Mouse (Mus musculus): ENCODE results near the gene Rhebl1.

Gene Rhebl1

DNA sequence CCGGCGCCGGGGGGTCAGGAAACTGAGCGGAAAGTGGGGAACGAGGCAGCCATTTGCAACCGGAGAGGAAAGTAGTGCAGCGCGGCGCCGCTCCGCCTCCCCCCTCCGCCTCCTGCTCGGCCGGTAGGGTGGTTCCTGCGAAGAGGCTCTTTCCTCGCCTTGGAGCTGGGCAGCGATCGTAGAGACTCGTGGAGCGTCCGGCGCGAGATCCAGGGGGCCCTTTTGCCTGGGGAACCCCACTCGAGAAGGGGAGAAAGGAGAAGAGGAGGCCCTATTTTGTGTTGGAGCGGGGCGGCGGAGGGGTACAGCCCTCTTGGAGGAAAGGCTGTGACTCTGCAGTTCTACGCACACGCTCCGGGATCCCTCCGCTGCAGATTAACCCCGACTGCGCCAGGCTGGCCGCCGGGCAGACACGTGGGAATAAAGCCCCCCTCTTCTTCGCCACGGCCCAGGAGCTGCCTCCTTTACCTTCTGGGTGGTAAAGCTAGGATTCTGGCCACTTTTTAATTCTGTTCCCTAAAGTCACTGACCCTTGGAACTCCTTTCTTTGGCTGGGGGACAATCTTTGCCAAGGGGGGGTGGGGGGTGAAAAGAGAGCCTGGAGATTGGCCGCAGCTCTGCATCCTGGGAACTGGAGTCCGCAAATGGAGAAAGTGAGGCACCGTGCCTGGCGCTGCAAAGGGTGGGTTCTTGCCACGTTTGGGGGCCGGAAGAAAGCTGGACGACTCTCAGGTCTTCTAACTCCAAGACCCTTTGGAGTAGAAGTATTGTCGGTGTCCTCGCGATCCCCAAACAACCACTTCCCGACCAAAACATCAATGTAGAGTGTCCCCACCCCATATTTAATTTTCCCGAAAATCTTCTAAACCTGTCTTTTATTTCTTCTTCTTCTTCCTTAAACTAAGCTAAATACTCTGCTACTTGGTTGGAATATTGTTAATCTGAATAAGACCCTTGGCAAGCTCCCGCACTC is 22.1 kb downstream of the Rhebl1 start:
- peak; percentile 97 for DNase-seq (ENCODE audit: low read depth, low spot score)

DNA sequence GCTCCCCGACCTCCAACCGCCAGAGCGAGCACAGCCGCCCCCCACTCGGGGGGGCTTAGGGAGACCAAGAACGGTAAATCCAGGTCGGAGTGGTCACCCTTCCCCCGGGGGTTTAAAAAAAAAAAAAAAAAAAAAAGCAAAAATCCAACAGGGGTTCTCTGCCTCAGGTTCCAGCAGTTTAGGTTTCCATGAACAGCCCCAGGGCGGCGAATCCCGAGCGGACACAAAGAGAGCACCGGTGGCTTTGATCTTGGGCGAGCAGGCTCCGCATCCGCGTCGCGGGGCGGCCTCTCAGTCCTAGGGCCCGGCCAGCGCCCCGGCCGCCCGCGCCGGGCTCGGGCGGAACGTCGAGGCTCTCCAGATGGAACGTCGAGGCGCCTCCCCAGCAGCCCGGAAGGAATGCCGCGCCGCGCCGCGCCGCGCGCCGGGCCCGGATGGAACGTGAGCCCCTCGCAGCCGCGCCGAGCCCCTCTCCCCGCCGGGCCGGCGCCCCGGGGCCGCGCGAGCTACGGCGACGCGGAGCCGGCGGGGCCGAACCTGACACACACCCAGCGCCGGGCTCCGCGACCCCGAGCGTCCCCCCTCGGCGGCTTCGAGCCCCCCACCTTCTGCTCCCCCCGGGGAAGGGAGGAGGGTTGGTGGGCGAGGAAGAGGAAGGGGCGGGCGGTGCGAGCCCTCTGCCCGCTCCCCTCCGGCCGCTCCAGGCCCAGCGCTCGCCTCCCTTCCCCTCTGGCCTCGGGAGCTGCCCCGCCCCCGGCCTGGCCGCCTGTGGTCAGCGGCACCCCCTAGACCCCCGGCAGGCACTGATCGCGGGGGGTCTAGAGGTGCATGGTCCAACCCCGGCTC is 23.0 kb downstream of the Rhebl1 start, which contains the start of gene Kmt2d:
Kmt2d (minus strand) TSS at position 135 of the 846 bp plus-strand sequence.
- DNase-seq (ENCODE audit: low read depth, low spot score) = no peak

DNA sequence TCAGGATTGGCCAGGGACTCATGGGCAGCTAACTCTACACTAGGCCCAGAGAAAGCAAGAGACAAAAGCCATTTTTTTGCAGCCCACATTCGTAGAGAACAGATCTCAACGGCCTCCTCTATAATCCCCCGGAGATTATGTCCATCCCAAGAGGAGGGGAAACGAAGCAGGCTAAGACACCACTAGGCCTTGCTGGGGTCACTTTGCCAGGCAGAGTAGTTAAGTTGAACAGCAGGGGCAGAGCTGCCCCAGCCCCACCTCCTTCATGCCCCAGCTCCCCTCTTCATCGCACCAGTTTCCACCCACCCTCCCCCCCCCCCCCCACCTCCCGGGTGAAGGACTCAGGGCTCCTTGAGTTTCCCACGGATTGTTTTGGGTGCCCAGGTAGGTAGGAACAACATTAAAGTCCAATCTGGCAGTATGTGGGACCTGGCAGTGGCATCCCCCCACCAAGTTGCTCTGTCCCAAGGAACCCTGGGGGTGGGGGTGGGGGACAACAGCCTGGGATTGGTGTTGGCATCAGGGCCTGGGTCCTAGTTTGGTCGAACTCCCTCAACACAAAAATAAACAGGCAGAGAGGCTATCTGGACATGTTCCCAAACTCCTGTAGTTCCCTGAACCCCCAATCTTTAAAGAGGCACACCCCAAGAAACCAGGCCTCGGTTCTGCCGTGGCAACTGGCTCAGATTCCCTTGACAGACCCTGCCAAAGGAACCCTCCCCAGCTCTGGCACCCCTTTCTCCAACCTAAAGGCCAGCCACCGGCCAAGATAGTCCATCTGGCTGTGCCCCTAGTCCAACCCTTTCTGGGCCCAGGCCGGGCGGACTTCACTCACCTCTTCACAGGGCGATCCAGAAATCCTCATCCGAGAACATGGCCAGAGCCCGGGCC is 23.9 kb downstream of the Rhebl1 start:
- DNase-seq (ENCODE audit: low read depth, low spot score) = no peak

- DNase-seq (ENCODE audit: low read depth, low spot score) = no peak
Measured at GRCm38 (mm10) chr15:98869342-98870178, 24.8 kb downstream of the Rhebl1 start.

- DNase-seq (ENCODE audit: low read depth, low spot score) = no peak
Measured at GRCm38 (mm10) chr15:98868346-98869063, 25.8 kb downstream of the Rhebl1 start.

DNA sequence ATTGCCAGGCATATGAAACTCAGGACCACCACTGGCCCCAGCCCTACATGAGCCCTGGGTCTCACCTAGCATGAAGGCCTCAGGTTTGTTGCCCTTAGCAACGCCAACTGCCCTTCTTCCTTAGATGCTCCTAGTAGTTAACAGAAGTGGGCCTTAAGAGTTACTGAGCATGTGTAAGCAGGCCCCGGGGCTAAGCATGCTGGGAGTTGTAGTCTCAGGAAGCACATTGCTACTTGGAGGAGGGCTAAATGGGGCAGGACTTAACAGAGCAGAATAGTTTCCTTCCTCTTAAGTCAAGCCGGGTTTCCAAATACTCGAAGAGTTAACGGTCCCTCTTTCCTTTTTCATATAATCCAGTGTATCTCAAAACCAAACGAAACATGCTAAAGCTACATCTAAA is 27.0 kb downstream of the Rhebl1 start:
- peak; percentile 75 for DNase-seq (ENCODE audit: low read depth, low spot score)

GRCm38 (mm10) chr15:98866501-98866900 is 27.8 kb downstream of the Rhebl1 start:
- DNase-seq (ENCODE audit: low read depth, low spot score) = no peak

GRCm38 (mm10) chr15:98865771-98866170 is 28.6 kb downstream of the Rhebl1 start:
- no peak for DNase-seq (ENCODE audit: low read depth, low spot score)

DNA sequence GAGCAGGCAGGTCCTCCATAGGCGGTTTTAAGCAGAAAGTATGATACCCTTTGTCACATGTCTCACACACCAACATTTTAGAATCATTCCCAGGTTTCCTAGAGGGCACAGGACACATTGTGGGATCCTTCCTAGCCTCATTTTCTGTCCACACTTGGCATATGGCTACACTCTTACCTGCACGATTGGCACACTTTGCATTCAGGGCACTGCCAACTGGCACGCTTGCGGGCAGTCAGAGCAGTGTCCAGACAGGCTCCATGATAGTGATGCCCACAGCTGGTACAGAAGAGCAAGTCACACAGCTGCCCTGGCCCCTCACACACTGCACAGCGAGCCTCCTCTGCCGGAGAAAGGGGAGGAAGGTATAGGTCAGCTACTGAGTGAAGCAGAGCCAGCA is 29.4 kb downstream of the Rhebl1 start:
- DNase-seq (ENCODE audit: low read depth, low spot score) = no peak

DNA sequence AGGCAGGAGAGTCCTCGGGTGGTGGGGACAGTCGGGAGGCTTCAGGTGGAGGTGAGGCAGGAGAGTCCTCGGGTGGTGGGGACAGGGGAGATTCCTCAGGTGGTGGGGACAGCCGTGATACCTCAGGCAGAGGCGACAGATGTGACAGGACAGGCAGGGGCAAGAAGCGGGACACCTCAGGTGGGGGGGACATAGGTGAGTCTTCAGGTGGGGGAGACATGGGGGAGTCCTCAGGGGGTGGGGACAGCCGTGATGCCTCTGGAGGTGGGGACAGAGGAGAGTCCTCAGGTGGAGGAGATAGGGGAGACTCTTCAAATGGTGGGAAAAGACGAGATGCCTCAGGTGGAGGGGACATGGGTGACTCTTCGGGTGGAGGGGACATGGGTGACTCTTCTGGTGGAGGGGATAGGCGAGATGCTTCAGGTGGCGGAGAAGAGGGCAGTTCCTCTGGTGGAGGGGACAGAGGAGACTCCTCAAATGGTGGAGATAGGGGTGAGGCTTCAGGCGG is 30.8 kb downstream of the Rhebl1 start:
- DNase-seq (ENCODE audit: low read depth, low spot score) = no peak

- no peak for DNase-seq (ENCODE audit: low read depth, low spot score)
Measured at GRCm38 (mm10) chr15:98861701-98862410, 32.5 kb downstream of the Rhebl1 start.

DNA sequence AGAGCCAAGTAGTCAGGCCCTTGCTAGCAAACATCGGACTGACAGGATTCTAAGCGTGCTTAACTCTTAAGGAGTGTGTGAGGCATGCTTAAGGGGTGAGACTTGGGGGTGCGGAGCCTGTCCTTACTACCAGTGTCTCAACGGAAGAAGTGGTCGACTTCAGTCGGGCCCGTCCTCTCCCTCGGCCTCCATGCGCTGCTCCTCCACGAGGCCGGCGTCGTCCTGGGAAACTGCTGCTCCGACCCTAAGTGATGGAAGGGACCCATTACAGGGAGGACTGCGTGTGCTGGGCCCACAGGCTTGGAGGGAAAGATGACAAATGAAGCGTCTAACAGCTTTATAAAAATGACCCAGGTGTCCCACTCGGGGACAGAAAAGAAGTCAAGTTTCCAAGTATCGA is 33.4 kb downstream of the Rhebl1 start:
- DNase-seq (ENCODE audit: low read depth, low spot score) = no peak

GRCm38 (mm10) chr15:98859319-98860043 is 34.9 kb downstream of the Rhebl1 start:
- DNase-seq (ENCODE audit: low read depth, low spot score) = no peak

DNA sequence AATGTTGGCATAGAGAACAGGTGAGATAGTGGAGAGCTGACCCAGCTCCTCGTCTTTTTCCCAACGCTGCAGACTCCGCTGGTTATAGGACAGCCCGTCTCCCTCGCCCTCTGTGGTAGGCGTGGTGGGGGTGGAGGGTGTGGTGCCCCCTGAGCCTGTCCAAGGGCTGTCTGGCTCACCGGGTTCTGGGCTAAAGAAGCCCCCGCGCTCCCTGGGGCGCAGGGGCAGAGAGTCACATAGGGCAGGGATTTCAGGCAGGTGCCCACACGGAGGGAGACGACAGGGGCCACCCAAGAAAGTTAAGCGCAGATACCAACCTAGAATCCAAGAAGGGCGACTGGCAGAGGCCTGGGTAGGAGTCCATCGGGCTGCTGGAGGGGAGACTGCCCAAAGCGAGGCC is 40.1 kb downstream of the Rhebl1 start:
- no peak for DNase-seq (ENCODE audit: low read depth, low spot score)

GRCm38 (mm10) chr15:98853161-98853937 is 41.0 kb downstream of the Rhebl1 start:
- no peak for DNase-seq (ENCODE audit: low read depth, low spot score)

- DNase-seq (ENCODE audit: low read depth, low spot score) = no peak
Measured at GRCm38 (mm10) chr15:98852733-98853132, 41.6 kb downstream of the Rhebl1 start.

DNA sequence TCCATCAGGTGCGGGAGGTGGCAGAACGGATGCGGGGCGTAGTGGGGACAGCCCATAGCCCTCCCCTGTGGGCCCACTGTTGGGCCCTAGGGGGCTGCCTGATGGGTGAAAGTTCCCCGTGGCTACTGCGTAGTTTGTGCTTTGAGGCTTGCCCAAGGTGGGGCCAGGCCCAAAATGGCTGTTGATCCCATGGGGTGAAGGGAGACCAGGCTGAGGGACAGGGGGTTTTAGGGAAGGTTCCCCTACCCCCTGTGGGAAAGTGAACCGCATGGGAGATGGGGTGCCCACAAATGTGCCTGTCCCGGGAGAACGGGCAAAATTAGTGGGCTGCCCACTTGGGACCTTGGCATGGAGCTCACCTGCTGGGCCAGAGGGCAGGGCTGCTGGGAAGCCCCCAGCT is 42.3 kb downstream of the Rhebl1 start:
- no peak for DNase-seq (ENCODE audit: low read depth, low spot score)

Data from telencephalon, adult 2 months (tissue).